In genomic region chr9:57967237-57967960, GRCm38 (mm10) we compare ENCODE assay signal across 10 mouse cellular contexts. TPM values are rescaled to one million over a fixed set of nuclear protein-coding genes. Genes with fewer than 3 reads are reported as not detected.
DNase-seq lines count a peak whose midpoint lies in the region; ATAC-seq and TF ChIP-seq lines count a peak whose summit lies in the region.
"Had no signal": no experiment of that assay in that cellular context is flagged by ENCODE, and none has a peak within 500 bp of the region (broad histone marks: within the 10 kb centered on the region; RNA-seq: fewer than 3 reads in every experiment).

No protein-coding gene starts in this region.

- no peaks in the 10 kb centered on the region for H3K9me3 ChIP-seq in heart, embryonic 12.5 days (replicated peaks)
- H3K9me3 ChIP-seq in midbrain, embryonic 13.5 days = no peaks in the 10 kb centered on the region
- H3K9me3 ChIP-seq: embryonic facial prominence, embryonic 15.5 days; liver, embryonic 13.5 days had no signal

- no peaks in the 10 kb centered on the region for H3K36me3 ChIP-seq in heart, embryonic 12.5 days
- H3K36me3 ChIP-seq in midbrain, embryonic 13.5 days = no peaks in the 10 kb centered on the region
- H3K36me3 ChIP-seq: embryonic facial prominence, embryonic 15.5 days; liver, embryonic 13.5 days had no signal

- no peak for TF ChIP-seq CTCF in bone marrow, adult 2 months (IDR thresholded peaks at IDR 0.05; ENCODE audit: control insufficient read depth, insufficient read depth, low read length)

- DNase-seq in heart, adult 11 months = peak; percentile 98
- peak; percentile 84 for DNase-seq in gastrocnemius, postnatal 25 days
- peak; percentile 49 to 75 for DNase-seq in left cerebral cortex, postnatal 10 days (ENCODE audit: extremely low spot score in 1 of 2, low spot score in 2 of 2)
- no peak for DNase-seq in lung, adult 18-20 months
- no peak for DNase-seq in thymus, postnatal 10 days (ENCODE audit: low spot score in 2 of 2)
- DNase-seq: liver, embryonic 13.5 days had no signal

- no peak overlapping the region for H3K4me3 ChIP-seq in heart, embryonic 12.5 days
- no peak overlapping the region for H3K4me3 ChIP-seq in bone marrow, adult 2 months (replicated peaks; ENCODE audit: control insufficient read depth, low read depth, low read length)
- no peak overlapping the region for H3K4me3 ChIP-seq in midbrain, embryonic 13.5 days (replicated peaks)
- H3K4me3 ChIP-seq: embryonic facial prominence, embryonic 15.5 days; liver, embryonic 13.5 days had no signal

- WGBS in heart, embryonic 12.5 days = 45% methylated on average over 14 of the region's 14 CpGs
- 70% methylated on average over 13 of the region's 14 CpGs for WGBS in bone marrow, adult 2 months
- whole genome bisulfite sequencing in midbrain, embryonic 13.5 days = 80% methylated on average over 14 of the region's 14 CpGs

- intact Hi-C loops in left cerebral cortex, postnatal 10 days (cut with DNase I) = no loop called here

- peaks cover 27% of the 10 kb centered on the region for H3K4me1 ChIP-seq in heart, embryonic 12.5 days (replicated peaks)
- peaks cover 12% of the 10 kb centered on the region for H3K4me1 ChIP-seq in bone marrow, adult 2 months (ENCODE audit: control insufficient read depth, insufficient read depth, low read length)
- no peaks in the 10 kb centered on the region; the same call in 1 of the 2 replicates for H3K4me1 ChIP-seq in midbrain, embryonic 13.5 days (replicated peaks)

- H3K9ac ChIP-seq in heart, embryonic 12.5 days = no peak overlapping the region
- no peak overlapping the region for H3K9ac ChIP-seq in midbrain, embryonic 13.5 days (replicated peaks)
- H3K9ac ChIP-seq: embryonic facial prominence, embryonic 15.5 days; liver, embryonic 13.5 days had no signal

- H3K27ac ChIP-seq in heart, embryonic 12.5 days (ENCODE audit: poor library complexity, severe bottlenecking) = no peak overlapping the region
- H3K27ac ChIP-seq in bone marrow, adult 2 months (ENCODE audit: control insufficient read depth, insufficient read depth, low read depth, low read length, poor library complexity) = peak overlapping the region; percentile 61; the same call in 1 of the 2 replicates
- H3K27ac ChIP-seq in midbrain, embryonic 13.5 days = no peak overlapping the region
- H3K27ac ChIP-seq: embryonic facial prominence, embryonic 15.5 days; liver, embryonic 13.5 days had no signal

- no peaks in the 10 kb centered on the region; the same call in 1 of the 2 replicates for H3K27me3 ChIP-seq in heart, embryonic 12.5 days (replicated peaks)
- H3K27me3 ChIP-seq in midbrain, embryonic 13.5 days = no peaks in the 10 kb centered on the region
- H3K27me3 ChIP-seq: embryonic facial prominence, embryonic 15.5 days; liver, embryonic 13.5 days had no signal

- no peak for TF ChIP-seq POLR2A in bone marrow, adult 2 months (IDR thresholded peaks at IDR 0.05; ENCODE audit: borderline replicate concordance, control insufficient read depth, low read depth, low read length)

- H3K4me2 ChIP-seq in heart, embryonic 12.5 days = no peak overlapping the region
- H3K4me2 ChIP-seq in midbrain, embryonic 13.5 days (replicated peaks) = no peak overlapping the region
- H3K4me2 ChIP-seq: embryonic facial prominence, embryonic 15.5 days; liver, embryonic 13.5 days had no signal

- no peak for ATAC-seq in heart, embryonic 12.5 days (ENCODE audit: insufficient number of reproducible peaks, low FRiP score)
- ATAC-seq in midbrain, embryonic 13.5 days = no peak

RNA-seq across cellular contexts. Expression of gene Sema7a, which starts 27.5 kb away (rescaled TPM):
- polyA plus RNA-seq in heart, embryonic 12.5 days (2016; fragmentation: Nextera tagmentation; extraction: Ambion mirVana) = 0.14 and 0.18 TPM in 2 replicates
- polyA plus RNA-seq in bone marrow, adult 2 months (2011; ENCODE audit: insufficient read depth, insufficient read length, low replicate concordance, missing spikeins) = 2.1 and 3.2 TPM in 2 replicates
- 1 to 10 TPM; 8.8 to 9.8 TPM for total RNA-seq in gastrocnemius, postnatal 25 days (2021)
- total RNA-seq in left cerebral cortex, postnatal 10 days (2021) = 100 to 1,000 TPM; 127 to 132 TPM
- polyA plus RNA-seq in midbrain, embryonic 13.5 days (2015; fragmentation: Nextera tagmentation; extraction: Ambion mirVana) = 1.9 and 2.7 TPM in 2 replicates
- polyA plus RNA-seq: liver, embryonic 13.5 days had no signal

RNA-seq across cellular contexts. Expression of gene Cyp11a1, which starts 38.8 kb away (rescaled TPM):
- not detected in 2 replicates for polyA plus RNA-seq in heart, embryonic 12.5 days (2016; fragmentation: Nextera tagmentation; extraction: Ambion mirVana)
- 0.86 and 1.6 TPM in 2 replicates for polyA plus RNA-seq in bone marrow, adult 2 months (2011; ENCODE audit: insufficient read depth, insufficient read length, low replicate concordance, missing spikeins)
- under 1 TPM; 0.15 to 0.32 TPM for total RNA-seq in gastrocnemius, postnatal 25 days (2021)
- 1 to 10 TPM; 2.4 to 3.4 TPM for total RNA-seq in left cerebral cortex, postnatal 10 days (2021)
- 0.30 and 0.38 TPM in 2 replicates for polyA plus RNA-seq in midbrain, embryonic 13.5 days (2015; fragmentation: Nextera tagmentation; extraction: Ambion mirVana)

RNA-seq across cellular contexts. Expression of gene Ubl7, which starts 56.6 kb away (rescaled TPM):
- 103 and 104 TPM in 2 replicates for polyA plus RNA-seq in heart, embryonic 12.5 days (2016; fragmentation: Nextera tagmentation; extraction: Ambion mirVana)
- polyA plus RNA-seq in bone marrow, adult 2 months (2011; ENCODE audit: insufficient read depth, insufficient read length, low replicate concordance, missing spikeins) = 19.2 and 35.9 TPM in 2 replicates
- total RNA-seq in gastrocnemius, postnatal 25 days (2021) = 10 to 100 TPM; 62.2 to 63.6 TPM
- 100 to 1,000 TPM in 1 of 2 experiments, 10 to 100 TPM in 1; 98.2 to 107 TPM for total RNA-seq in left cerebral cortex, postnatal 10 days (2021)
- 169 and 170 TPM in 2 replicates for polyA plus RNA-seq in midbrain, embryonic 13.5 days (2015; fragmentation: Nextera tagmentation; extraction: Ambion mirVana)

Comparison
In these comparisons a context has a peak if more than half of its experiments do, and no peak if none do; other contexts are left out.
1. DNase-seq: peak in heart, adult 11 months (single experiment), gastrocnemius, postnatal 25 days (single experiment) and left cerebral cortex, postnatal 10 days (2 of 2); none in lung, adult 18-20 months (0 of 2) and thymus, postnatal 10 days (0 of 2).